Mouse (Mus musculus): Measurements from ENCODE around the gene Acot12. TPM values are rescaled to one million over a fixed set of nuclear protein-coding genes. Genes with fewer than 3 reads are reported as not detected.
"Not testable (repeated sequence)": the region's sequence is repeated elsewhere in the genome, so short reads cannot be mapped to it uniquely, and the experiment has no call there.

Gene Acot12
- total RNA-seq, 2 experiments from 2014 or later = 0.93 to 3.5 TPM

GRCm38 (mm10) chr13:91758316-91759048, 17.2 kb downstream of the Acot12 start:
- no peak for DNase-seq (ENCODE audit: low spot score in 2 of 2)

GRCm38 (mm10) chr13:91759791-91760190, 18.5 kb downstream of the Acot12 start:
- DNase-seq (ENCODE audit: low spot score in 2 of 2) = no peak

- no peak for DNase-seq (ENCODE audit: low spot score in 2 of 2)
Observed at GRCm38 (mm10) chr13:91760302-91761050, 19.2 kb downstream of the Acot12 start.

- DNase-seq (ENCODE audit: low spot score in 2 of 2) = peak in 1 of 2 experiments; percentile 16
Observed at GRCm38 (mm10) chr13:91761654-91762445, 20.5 kb downstream of the Acot12 start.

- not testable (repeated sequence) for DNase-seq (ENCODE audit: low spot score in 2 of 2)
Observed at GRCm38 (mm10) chr13:91763654-91764053, 22.3 kb downstream of the Acot12 start.

- no peak for DNase-seq (ENCODE audit: low spot score in 2 of 2)
Observed at GRCm38 (mm10) chr13:91765627-91766026, 24.3 kb downstream of the Acot12 start.

GRCm38 (mm10) chr13:91768683-91769651, 27.7 kb downstream of the Acot12 start:
- DNase-seq (ENCODE audit: low spot score in 2 of 2) = no peak

GRCm38 (mm10) chr13:91778092-91778491, 36.8 kb downstream of the Acot12 start:
- DNase-seq (ENCODE audit: low spot score in 2 of 2) = no peak

GRCm38 (mm10) chr13:91779892-91780291, 38.6 kb downstream of the Acot12 start:
- no peak for DNase-seq (ENCODE audit: low spot score in 2 of 2)

- DNase-seq (ENCODE audit: low spot score in 2 of 2) = no peak
Observed at GRCm38 (mm10) chr13:91792035-91792434, 50.7 kb downstream of the Acot12 start.

GRCm38 (mm10) chr13:91794926-91795436, 53.7 kb downstream of the Acot12 start:
- DNase-seq (ENCODE audit: low spot score in 2 of 2) = no peak

- no peak for DNase-seq (ENCODE audit: low spot score in 2 of 2)
Observed at GRCm38 (mm10) chr13:91795593-91795992, 54.3 kb downstream of the Acot12 start.

GRCm38 (mm10) chr13:91796003-91796402, 54.7 kb downstream of the Acot12 start:
- DNase-seq (ENCODE audit: low spot score in 2 of 2) = no peak

- no peak for DNase-seq (ENCODE audit: low spot score in 2 of 2)
Observed at GRCm38 (mm10) chr13:91796916-91797315, 55.6 kb downstream of the Acot12 start.

- no peak for DNase-seq (ENCODE audit: low spot score in 2 of 2)
Observed at GRCm38 (mm10) chr13:91797442-91797841, 56.1 kb downstream of the Acot12 start.

- no peak for DNase-seq (ENCODE audit: low spot score in 2 of 2)
Observed at GRCm38 (mm10) chr13:91801726-91802125, 60.4 kb downstream of the Acot12 start.

- peak; percentile 85 for DNase-seq (ENCODE audit: low spot score in 2 of 2)
Observed at GRCm38 (mm10) chr13:91807155-91807839, 66.0 kb downstream of the Acot12 start, which contains the start of gene Zcchc9. Gene Zcchc9 (minus strand): TSS chr13:91807705.

GRCm38 (mm10) chr13:91807874-91808575, 66.7 kb downstream of the Acot12 start:
- no peak for DNase-seq (ENCODE audit: low spot score in 2 of 2)

GRCm38 (mm10) chr13:91809476-91809875, 68.2 kb downstream of the Acot12 start:
- DNase-seq (ENCODE audit: low spot score in 2 of 2) = no peak

All from adrenal gland, adult 18-20 months (tissue).